Mouse (Mus musculus) ovary, adult 10 weeks (tissue): ENCODE data around the gene Ssu72. TPM values are rescaled to one million over a fixed set of nuclear protein-coding genes. Genes with fewer than 3 reads are reported as not detected.

ENCODE experiments used
- polyA plus RNA-seq: library from polyadenylated mRNA; stranded (reverse); fragments of 350-450 nt; fragmentation: Illumina TruSeq; extraction: RNeasy Lipid Tissue Mini Kit (QIAGEN cat#74804); gene quantifications from one replicate; pipeline ENCODE4 v1.2.3, GENCODE M21; 2014

Ssu72 gene
- polyA plus RNA-seq = 75.1 TPM

GRCm38 (mm10) chr4:155704721-155705591 is at the start of gene Ssu72:
Gene Ssu72, plus strand, starts transcription at chr4:155704800.

GRCm38 (mm10) chr4:155668689-155669597 is 35.7 kb upstream of the Ssu72 start, which contains the start of gene Mib2:
Gene Mib2, minus strand, starts transcription at chr4:155669198.

GRCm38 (mm10) chr4:155694111-155694481 is 10.5 kb upstream of the Ssu72 start, which contains the start of gene Fndc10:
Gene Fndc10, plus strand, starts transcription at chr4:155694342.

GRCm38 (mm10) chr4:155734350-155734941 is 29.8 kb downstream of the Ssu72 start, which contains the start of gene Tmem240:
Gene Tmem240, plus strand, starts transcription at chr4:155734800.

GRCm38 (mm10) chr4:155760613-155761355 is 56.2 kb downstream of the Ssu72 start, which contains the start of gene Atad3a:
Gene Atad3a, minus strand, starts transcription at chr4:155761093.

GRCm38 (mm10) chr4:155774280-155774754 is 69.7 kb downstream of the Ssu72 start, which contains the start of gene Vwa1:
Gene Vwa1, minus strand, starts transcription at chr4:155774698.

Other genes with a start within 250 kb of the Ssu72 start
- not detected for gene Tmem52, start 235.7 kb upstream of the Ssu72 start, polyA plus RNA-seq
- 275 TPM for gene Gnb1, start 213.4 kb upstream of the Ssu72 start, polyA plus RNA-seq
- 50.3 TPM for gene Nadk, start 142.4 kb upstream of the Ssu72 start, polyA plus RNA-seq
- gene Slc35e2, start 103.4 kb upstream of the Ssu72 start, polyA plus RNA-seq = 23.0 TPM
- 76.8 TPM for gene Cdk11b, start 79.9 kb upstream of the Ssu72 start, polyA plus RNA-seq
- not detected for gene Gm10563, start 59.4 kb upstream of the Ssu72 start, polyA plus RNA-seq
- gene Mmp23, start 51.4 kb upstream of the Ssu72 start, polyA plus RNA-seq = 2.3 TPM
- 2.0 TPM for gene Mib2, start 35.6 kb upstream of the Ssu72 start, polyA plus RNA-seq
- gene Fndc10, start 10.5 kb upstream of the Ssu72 start, polyA plus RNA-seq = 0.29 TPM
- gene Tmem240, start 30.0 kb downstream of the Ssu72 start, polyA plus RNA-seq = not detected
- gene Atad3a, start 56.3 kb downstream of the Ssu72 start, polyA plus RNA-seq = 5.5 TPM
- gene Vwa1, start 69.9 kb downstream of the Ssu72 start, polyA plus RNA-seq = 1.6 TPM
- 0.77 TPM for gene Tmem88b, start 81.1 kb downstream of the Ssu72 start, polyA plus RNA-seq
- gene Ankrd65, start 85.6 kb downstream of the Ssu72 start, polyA plus RNA-seq = not detected
- gene Mrpl20, start 98.1 kb downstream of the Ssu72 start, polyA plus RNA-seq = 34.3 TPM
- 39.8 TPM for gene Ccnl2, start 107.7 kb downstream of the Ssu72 start, polyA plus RNA-seq
- gene Aurkaip1, start 126.5 kb downstream of the Ssu72 start, polyA plus RNA-seq = 3.9 TPM
- gene Mxra8, start 134.9 kb downstream of the Ssu72 start, polyA plus RNA-seq = 108 TPM
- 0.94 TPM for gene Dvl1, start 142.6 kb downstream of the Ssu72 start, polyA plus RNA-seq
- not detected for gene Tas1r3, start 158.6 kb downstream of the Ssu72 start, polyA plus RNA-seq
- 3.6 TPM for gene Cptp, start 164.6 kb downstream of the Ssu72 start, polyA plus RNA-seq
- gene Ints11, start 164.7 kb downstream of the Ssu72 start, polyA plus RNA-seq = 2.1 TPM
- gene Pusl1, start 187.0 kb downstream of the Ssu72 start, polyA plus RNA-seq = 0.77 TPM
- 0.48 TPM for gene Acap3, start 187.0 kb downstream of the Ssu72 start, polyA plus RNA-seq
- 88.7 TPM for gene Ube2j2, start 239.0 kb downstream of the Ssu72 start, polyA plus RNA-seq